Mouse (Mus musculus): Measurements from ENCODE around the gene Acadl.

- no peak for TF ChIP-seq CTCF (IDR thresholded peaks at IDR 0.05; ENCODE audit: extremely low read depth, insufficient read length, insufficient replicate concordance, low read depth, low read length)
- no peak for TF ChIP-seq POLR2A (IDR thresholded peaks at IDR 0.05; ENCODE audit: low read depth, low read length)
Measured at GRCm38 (mm10) chr1:66896556-66896955, 33.5 kb upstream of the Acadl start.
